Mouse (Mus musculus): Measurements from ENCODE around the gene Slc16a11. TPM values are rescaled to one million over a fixed set of nuclear protein-coding genes. Genes with fewer than 3 reads are reported as not detected.

The Slc16a11 gene
- polyA plus RNA-seq, 1 experiment from 2014 or later, result 3.3 TPM

DNA sequence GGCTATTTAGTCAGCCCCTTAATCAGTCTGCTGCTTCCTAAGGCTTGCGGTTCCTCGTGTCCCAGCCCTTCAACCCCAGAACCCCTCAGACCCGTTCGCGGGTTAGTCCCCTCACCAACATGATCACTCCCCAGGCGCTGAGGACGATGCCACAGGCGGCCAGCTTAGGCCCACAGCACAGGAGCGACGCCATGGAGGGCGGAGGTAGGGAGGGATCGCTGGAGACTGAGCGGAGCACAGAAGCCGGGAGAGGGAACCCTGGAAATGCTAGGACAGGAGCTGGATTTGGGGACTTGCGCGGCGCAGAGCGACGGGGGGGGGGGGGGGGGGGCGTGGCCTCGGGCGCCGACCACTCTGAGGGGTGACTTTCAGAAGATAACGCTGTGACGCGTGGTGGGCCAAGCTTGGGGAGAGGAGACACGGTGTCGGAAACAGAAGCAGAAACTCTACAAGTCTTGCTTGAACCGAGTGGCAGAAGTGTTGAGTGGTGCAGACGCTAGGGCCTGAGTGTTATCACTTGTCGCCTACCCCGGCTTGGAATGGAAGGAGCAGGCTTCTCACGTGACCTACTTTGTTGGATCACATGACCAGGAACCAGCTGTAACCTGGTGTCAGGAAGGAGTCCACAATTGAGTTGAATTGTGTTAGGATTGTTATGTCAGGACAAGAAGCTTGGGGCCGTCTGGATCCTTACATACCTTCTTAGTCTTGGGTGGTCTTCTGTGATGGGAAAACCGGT lies 27.2 kb downstream of the Slc16a11 start, which contains the start of the genes Gm21988 and Rnasek:
TSS of gene Gm21988 (minus strand) at position 290 of the 739 bp plus-strand sequence.
TSS of gene Rnasek (minus strand) at position 302 of the 739 bp plus-strand sequence.
- Histone ChIP-seq H3K9me3 (no peaks in the 10 kb centered on the region), H3K36me3 (peaks cover 12% of the 10 kb centered on the region), H3K9ac (peak within 1 kb of the TSS; percentile 83), H3K4me3 (peak within 1 kb of the TSS; percentile 91), H3K4me2 (replicated peaks) (peak within 1 kb of the TSS; percentile 95), H3K27me3 (replicated peaks) (0 out of 2 replicates have a peak, but pooled peaks cover 2% of the 10 kb centered on the region), H3K27ac (peak within 1 kb of the TSS; percentile 57; the same call in 1 of the 2 replicates), H3K4me1 (peaks cover 23% of the 10 kb centered on the region)
- whole genome bisulfite sequencing, result under 1% methylated on average over 35 of the region's 35 CpGs
- ATAC-seq (ENCODE audit: low FRiP score, low read depth), result peak; percentile 28

DNA sequence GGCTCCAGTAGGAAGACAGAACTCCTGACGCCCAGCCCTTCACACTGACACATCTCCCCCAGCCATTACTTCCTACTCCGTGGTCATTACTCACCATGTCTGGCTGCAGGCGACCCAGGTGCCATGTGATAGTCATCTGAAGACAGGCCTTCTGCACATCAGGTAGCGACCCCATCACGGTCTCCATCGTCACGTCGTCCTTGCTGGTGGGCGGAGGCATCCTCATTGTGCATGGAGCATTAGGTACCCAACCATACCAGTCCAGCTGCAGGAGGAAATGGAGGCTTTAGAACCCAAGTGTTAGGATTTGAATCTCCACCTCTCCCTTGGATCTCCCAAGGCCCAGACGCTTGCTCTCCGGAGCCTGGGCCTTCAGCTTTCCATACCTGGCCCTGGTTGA lies 30.0 kb downstream of the Slc16a11 start:
- H3K9ac ChIP-seq, result no peak overlapping the region
- H3K27ac ChIP-seq, result no peak overlapping the region
- no peaks in the 10 kb centered on the region for H3K36me3 ChIP-seq
- H3K9me3 ChIP-seq, result no peaks in the 10 kb centered on the region
- 0 out of 2 replicates have a peak, but pooled peaks cover 7% of the 10 kb centered on the region for H3K27me3 ChIP-seq (replicated peaks)
- H3K4me2 ChIP-seq (replicated peaks), result no peak overlapping the region
- no peak for ATAC-seq (ENCODE audit: low FRiP score, low read depth)
- 68% methylated on average over 11 of the region's 11 CpGs for WGBS
- no peak overlapping the region for H3K4me3 ChIP-seq
- peaks cover 18% of the 10 kb centered on the region for H3K4me1 ChIP-seq

DNA sequence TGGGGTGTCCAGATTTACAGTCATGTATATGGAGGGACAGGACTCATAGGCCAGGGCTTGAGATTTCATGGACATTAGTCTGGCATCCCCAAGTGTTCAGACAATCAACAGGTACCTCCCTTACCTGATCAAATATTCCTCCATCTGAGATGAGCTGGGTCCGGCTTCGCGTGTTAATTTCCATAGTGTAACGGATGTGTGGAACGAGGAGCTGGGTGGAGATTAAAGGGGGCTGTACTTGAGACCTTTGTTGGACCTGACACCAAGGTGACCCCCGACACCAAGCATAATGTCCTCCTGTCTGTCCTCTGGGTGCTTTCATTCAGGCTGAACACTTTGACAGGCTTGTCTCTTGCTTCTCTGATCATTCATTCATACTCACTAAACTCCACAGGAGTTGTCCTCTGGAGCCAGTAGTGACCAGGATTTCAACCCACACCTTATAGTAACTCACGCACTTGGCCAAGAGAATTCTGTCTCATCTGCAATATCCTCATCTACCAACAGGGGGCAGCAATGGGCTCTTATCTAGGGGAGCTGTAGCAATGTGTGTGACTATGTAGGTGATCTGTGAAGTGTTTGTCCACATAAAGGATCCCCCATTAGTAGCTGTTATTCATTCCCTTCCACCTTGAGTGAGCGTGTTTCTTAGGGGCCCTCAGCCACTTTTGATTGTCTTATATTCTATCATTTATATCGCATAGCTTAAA lies 34.7 kb downstream of the Slc16a11 start:
- no peak overlapping the region for H3K9ac ChIP-seq
- no peaks in the 10 kb centered on the region for H3K4me1 ChIP-seq
- H3K27ac ChIP-seq, result no peak overlapping the region
- no peak for ATAC-seq (ENCODE audit: low FRiP score, low read depth)
- H3K4me3 ChIP-seq, result no peak overlapping the region
- peaks cover 20% of the 10 kb centered on the region for H3K27me3 ChIP-seq (replicated peaks)
- H3K4me2 ChIP-seq (replicated peaks), result no peak overlapping the region
- no peaks in the 10 kb centered on the region for H3K9me3 ChIP-seq
- no peaks in the 10 kb centered on the region for H3K36me3 ChIP-seq
- 48% methylated on average over 9 of the region's 9 CpGs for WGBS

DNA sequence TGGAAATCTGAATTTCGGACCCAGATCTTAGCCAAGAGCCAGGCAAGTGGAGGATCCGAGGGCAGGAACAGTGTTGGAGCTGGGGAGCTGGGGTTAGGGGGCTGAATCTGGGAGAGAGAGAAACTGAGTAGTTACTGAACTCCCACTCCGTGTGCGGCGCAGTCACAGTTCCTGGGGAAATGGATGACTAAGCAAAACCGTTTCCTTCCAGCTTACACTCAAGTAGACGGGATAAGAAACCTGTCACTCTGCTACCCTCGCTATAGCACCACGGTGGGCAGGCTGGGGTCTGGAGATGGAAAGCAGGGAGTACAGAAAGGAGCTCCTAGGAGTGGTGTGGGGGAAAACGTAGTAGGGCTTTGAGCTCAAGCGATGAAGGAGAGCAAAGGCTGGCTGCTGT lies 37.6 kb downstream of the Slc16a11 start:
- Histone ChIP-seq H3K36me3 (no peaks in the 10 kb centered on the region), H3K27ac (no peak overlapping the region), H3K4me3 (no peak overlapping the region), H3K4me1 (peaks cover 6% of the 10 kb centered on the region), H3K4me2 (replicated peaks) (no peak overlapping the region), H3K9ac (no peak overlapping the region), H3K27me3 (replicated peaks) (peaks cover 46% of the 10 kb centered on the region), H3K9me3 (no peaks in the 10 kb centered on the region)
- 71% methylated on average over 11 of the region's 11 CpGs for WGBS
- no peak for ATAC-seq (ENCODE audit: low FRiP score, low read depth)

DNA sequence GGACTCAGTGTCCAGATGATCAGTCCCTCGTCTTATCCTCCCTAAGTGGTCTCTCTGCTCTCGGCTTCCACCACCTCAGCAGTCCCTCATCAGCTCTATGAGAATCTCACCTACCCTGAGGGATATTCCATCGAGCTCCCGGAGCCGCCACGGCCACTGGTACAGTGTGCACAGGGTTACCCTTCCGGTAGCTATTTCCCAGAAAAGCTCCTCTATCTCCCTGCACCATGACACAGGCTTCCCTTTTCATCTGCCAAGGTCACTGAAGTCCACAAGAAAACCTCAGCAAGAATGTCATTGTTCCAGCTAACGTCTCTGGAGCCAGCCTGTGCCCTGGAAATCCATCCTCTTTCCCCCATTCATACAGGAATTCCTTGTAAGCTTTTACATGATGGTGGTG lies 39.3 kb downstream of the Slc16a11 start:
- Histone ChIP-seq H3K36me3 (no peaks in the 10 kb centered on the region), H3K4me2 (replicated peaks) (no peak overlapping the region), H3K4me3 (no peak overlapping the region), H3K4me1 (peaks cover 10% of the 10 kb centered on the region), H3K9ac (no peak overlapping the region), H3K27me3 (replicated peaks) (peaks cover 53% of the 10 kb centered on the region), H3K27ac (no peak overlapping the region), H3K9me3 (no peaks in the 10 kb centered on the region)
- no peak for ATAC-seq (ENCODE audit: low FRiP score, low read depth)
- 79% methylated on average over 8 of the region's 8 CpGs for WGBS

DNA sequence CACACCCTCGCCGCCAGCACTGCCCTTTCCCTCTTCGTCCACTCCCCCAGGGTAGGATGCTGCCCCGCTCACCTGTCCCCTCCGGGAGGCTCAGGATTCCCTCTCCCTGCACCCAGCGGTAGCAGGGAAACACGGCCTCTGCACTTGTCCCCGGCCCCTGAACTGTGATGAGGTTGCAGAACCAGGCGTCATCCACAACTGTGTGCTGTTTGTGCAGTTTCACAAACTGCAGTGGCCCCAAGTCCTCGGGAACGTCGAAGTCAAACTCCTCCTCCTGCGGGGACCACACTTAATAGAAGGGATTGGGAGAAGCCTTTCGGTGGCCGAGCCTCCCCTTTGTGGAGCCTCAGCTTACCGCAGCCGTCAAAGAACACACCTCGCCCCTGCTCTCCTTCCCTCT lies 41.8 kb downstream of the Slc16a11 start:
- Histone ChIP-seq H3K27ac (no peak overlapping the region), H3K27me3 (replicated peaks) (peaks cover 53% of the 10 kb centered on the region), H3K9ac (no peak overlapping the region), H3K4me2 (replicated peaks) (peak overlapping the region; percentile 51), H3K36me3 (no peaks in the 10 kb centered on the region), H3K4me1 (peaks cover 10% of the 10 kb centered on the region), H3K9me3 (no peaks in the 10 kb centered on the region), H3K4me3 (no peak overlapping the region; the same call in 1 of the 2 replicates)
- 4% methylated on average over 18 of the region's 18 CpGs for WGBS
- ATAC-seq (ENCODE audit: low FRiP score, low read depth), result no peak

DNA sequence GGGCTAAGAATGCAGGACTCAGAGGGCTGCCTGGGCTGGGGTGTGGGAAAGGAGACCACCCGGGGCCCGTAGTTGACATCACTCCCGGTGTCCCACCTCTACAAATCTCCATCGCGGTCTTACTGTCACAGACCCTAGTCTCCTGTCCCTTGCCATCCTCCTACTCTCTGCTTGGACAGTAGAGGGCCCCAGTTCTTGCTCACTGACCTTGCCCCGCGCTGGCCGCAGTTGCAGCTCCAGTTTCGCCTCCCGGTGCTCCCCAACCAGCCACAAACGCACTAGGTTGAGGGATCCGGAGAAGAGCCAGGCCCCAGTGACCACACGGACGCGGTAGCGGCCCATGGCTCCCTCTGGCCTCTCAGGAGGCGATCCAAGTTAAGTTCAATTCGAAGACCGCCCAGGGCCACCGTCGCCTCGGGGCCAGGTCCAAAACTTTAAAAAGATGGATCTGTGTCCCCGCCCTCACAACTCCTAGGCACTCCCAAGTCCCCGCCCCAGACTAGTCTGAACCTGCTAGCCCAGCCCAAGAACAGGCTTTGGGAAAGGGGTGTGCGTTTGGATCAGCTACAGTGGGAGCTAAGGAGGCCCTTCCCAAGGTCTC lies 42.5 kb downstream of the Slc16a11 start, which contains the start of gene Alox12:
TSS of gene Alox12 (minus strand) at position 423 of the 601 bp plus-strand sequence.
- no peak within 1 kb of the TSS for H3K27ac ChIP-seq

DNA sequence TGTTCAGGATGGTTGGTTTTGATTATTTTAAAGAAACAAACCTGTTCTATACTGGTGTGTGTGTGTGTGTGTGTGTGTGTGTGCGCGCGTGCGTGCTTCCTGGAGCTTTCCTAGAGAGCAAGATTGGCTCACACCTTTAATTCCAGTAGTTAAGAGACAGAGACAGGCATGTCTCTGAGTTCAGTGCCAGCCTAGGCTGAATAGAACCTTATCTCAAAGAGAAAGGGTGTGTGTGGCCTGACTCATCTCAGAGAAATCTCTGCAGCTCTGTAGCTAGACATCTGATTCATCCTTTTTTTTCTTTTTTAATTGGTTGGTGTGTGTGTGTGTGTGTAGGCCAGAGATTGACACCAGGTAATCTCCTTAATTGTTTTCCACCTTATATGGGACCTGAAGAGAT lies 46.5 kb downstream of the Slc16a11 start:
- Histone ChIP-seq H3K4me1 (peaks cover 10% of the 10 kb centered on the region), H3K27me3 (replicated peaks) (peaks cover 22% of the 10 kb centered on the region), H3K4me2 (replicated peaks) (no peak overlapping the region), H3K36me3 (no peaks in the 10 kb centered on the region), H3K4me3 (no peak overlapping the region), H3K9me3 (no peaks in the 10 kb centered on the region), H3K27ac (no peak overlapping the region), H3K9ac (no peak overlapping the region)
- WGBS, result 91% methylated on average over 4 of the region's 4 CpGs
- no peak for ATAC-seq (ENCODE audit: low FRiP score, low read depth)

More for the DNA sequence above, 42.5 kb downstream of the Slc16a11 start, which contains the start of gene Alox12:
- H3K36me3 ChIP-seq, result no peaks in the 10 kb centered on the region
- H3K4me1 ChIP-seq, result peaks cover 10% of the 10 kb centered on the region
- no peaks in the 10 kb centered on the region for H3K9me3 ChIP-seq
- under 1% methylated on average over 25 of the region's 25 CpGs for WGBS
- no peak within 1 kb of the TSS for H3K9ac ChIP-seq
- peak within 1 kb of the TSS; percentile 51 for H3K4me2 ChIP-seq (replicated peaks)
- peaks cover 53% of the 10 kb centered on the region for H3K27me3 ChIP-seq (replicated peaks)
- H3K4me3 ChIP-seq, result peak within 1 kb of the TSS; percentile 21; the same call in 1 of the 2 replicates
- ATAC-seq (ENCODE audit: low FRiP score, low read depth), result no peak

DNA sequence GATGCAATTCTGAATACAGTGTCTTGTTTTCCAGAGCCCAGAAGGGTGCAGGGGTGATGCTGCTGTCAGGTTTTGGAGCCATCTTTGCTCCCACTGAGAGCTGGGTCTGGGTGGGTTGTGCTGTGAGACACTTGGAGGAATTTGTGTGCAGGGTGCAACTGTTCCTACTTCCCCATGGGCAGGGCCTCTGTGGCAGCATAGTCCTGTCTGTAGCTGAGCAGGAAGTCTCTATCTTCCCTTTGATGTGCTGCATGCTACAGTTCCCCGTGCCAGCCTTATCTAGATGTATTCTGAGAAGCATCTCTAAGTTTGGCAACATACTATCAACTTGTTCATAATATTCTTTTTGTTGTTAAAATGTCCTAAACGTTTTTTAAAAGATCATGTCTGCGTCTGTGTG lies 52.7 kb downstream of the Slc16a11 start:
- no peak for ATAC-seq (ENCODE audit: low FRiP score, low read depth)
- WGBS, result 66% methylated on average over 3 of the region's 3 CpGs
- Histone ChIP-seq H3K4me3 (no peak overlapping the region), H3K4me2 (replicated peaks) (no peak overlapping the region), H3K27me3 (replicated peaks) (no peaks in the 10 kb centered on the region), H3K36me3 (no peaks in the 10 kb centered on the region), H3K9ac (no peak overlapping the region), H3K27ac (no peak overlapping the region), H3K4me1 (no peaks in the 10 kb centered on the region), H3K9me3 (no peaks in the 10 kb centered on the region)

DNA sequence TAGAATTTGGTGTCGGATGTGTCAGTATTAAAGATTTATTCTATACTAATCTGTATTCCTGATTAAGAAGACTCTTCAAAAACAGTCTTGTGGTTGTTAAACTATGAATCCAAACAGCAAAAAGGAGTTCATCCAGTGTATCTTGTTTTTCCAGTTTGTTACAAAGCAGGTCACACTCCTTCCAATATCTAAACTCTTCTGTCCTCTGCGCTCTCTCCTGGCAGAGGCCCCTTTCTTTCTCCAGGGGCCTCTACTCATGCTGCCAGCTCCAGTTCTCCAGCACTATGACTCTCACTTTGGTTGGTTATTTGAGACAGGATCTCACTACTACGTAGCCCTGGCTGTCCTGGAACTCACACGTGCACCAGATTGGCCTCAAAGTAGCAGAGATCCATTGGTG lies 53.3 kb downstream of the Slc16a11 start:
- ATAC-seq (ENCODE audit: low FRiP score, low read depth), result no peak
- Histone ChIP-seq H3K27me3 (replicated peaks) (no peaks in the 10 kb centered on the region), H3K9ac (no peak overlapping the region), H3K9me3 (no peaks in the 10 kb centered on the region), H3K4me1 (no peaks in the 10 kb centered on the region), H3K4me2 (replicated peaks) (no peak overlapping the region), H3K27ac (no peak overlapping the region), H3K36me3 (no peaks in the 10 kb centered on the region), H3K4me3 (no peak overlapping the region)
- 85% methylated on average over 4 of the region's 4 CpGs for WGBS
